Mouse (Mus musculus) 3134 (cell line): ENCODE measurements around the gene Ptk7.
A peak's percentile ranks its signal among the peaks of the same experiment; 100 is the strongest.

Experiments used
- DNase-seq: peaks from one replicate; pipeline ENCODE4 v3.0.0-alpha.2; 2011; ENCODE audit warnings: low spot score; ENCODE audit not compliant: insufficient read length; ENCODE audit errors: extremely low read depth

Ptk7 gene

DNA sequence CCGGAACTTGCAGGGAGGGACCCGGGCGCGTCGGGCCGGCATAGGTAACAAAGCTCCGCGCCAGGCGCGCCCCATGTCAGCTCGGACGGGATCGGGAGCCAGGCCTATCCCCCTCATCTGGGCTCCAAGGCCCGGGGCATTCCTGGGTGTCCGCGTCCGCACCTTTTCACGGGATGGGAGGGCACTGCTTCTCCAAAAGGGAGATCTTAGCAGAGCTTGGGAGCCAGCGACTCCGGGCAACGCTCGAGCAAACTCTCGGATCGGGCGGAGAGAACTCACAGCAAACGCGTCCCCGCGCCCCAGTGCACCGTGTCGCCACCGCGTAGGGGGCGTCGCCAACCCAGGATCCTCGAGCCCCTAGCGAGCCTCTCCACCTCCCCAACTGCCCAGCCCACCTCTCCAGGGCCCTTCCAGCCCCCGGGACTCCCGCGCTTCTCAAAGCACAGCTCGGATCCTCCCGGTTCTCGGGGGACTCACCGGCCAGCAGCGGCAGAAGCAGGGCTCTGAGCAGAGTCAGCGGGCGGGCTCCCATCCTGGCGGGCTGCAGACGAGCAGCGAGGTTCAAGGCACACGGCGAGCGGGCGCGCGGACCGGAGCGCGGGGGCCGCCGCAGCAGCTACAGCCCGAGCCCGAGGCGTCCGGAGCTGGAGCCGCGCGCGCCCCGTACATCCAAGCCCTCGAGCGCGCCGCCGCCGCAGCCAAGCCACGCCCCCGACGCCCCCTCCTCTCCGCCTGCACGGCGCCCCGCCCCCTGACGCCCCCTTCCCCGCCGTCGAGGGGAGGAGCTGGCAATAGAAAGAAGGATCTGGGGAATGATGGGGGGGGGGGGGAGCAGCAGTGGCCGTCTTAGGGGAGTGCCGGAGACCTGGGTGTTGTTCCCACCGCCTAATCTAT is at the start of gene Ptk7:
Ptk7 (minus strand) TSS at position 714 of the 894 bp plus-strand sequence.
- peak; percentile 75 for DNase-seq

DNA sequence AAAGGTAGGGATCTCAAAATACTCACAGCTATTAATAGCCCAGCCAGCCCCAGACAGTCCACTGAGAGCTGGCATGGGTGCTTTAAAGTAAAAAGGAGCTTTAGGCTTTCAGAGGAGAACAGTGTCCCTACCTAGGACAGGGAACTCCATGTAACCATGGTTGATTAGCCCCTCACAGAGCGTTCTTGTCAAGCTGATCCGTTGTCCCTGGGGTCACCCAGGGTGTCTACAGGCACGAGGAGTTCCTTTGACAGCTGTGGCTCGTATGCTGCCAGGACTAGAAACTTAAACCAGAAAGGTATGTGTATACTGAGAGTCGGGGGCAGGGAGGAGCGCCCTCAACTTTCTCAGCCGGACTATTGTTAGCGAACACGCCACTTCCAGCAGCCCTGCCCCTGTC is 49.6 kb upstream of the Ptk7 start:
- DNase-seq = no peak

DNA sequence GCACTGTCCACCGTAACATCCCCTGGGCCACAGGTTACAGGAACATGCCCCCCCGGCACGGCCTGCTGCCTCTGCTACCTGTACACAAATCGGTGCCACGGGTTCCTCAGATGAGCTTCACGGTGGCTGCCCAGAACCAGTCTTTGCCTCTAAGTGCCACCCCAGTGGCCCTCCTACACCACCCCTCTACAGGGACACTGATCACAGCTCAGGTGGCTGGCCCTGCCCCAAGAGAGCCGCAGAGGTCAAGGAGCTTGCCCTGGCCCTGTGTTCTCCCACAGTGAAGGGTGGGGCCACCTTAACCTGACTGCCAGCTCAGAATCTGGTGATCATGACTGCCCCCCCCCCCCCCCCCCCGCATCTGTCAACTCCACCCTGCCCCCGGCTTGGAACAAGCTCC is 49.1 kb upstream of the Ptk7 start, which contains the start of gene Mea1:
Mea1 (plus strand) TSS at position 378 of the 400 bp plus-strand sequence.
- DNase-seq = no peak

DNA sequence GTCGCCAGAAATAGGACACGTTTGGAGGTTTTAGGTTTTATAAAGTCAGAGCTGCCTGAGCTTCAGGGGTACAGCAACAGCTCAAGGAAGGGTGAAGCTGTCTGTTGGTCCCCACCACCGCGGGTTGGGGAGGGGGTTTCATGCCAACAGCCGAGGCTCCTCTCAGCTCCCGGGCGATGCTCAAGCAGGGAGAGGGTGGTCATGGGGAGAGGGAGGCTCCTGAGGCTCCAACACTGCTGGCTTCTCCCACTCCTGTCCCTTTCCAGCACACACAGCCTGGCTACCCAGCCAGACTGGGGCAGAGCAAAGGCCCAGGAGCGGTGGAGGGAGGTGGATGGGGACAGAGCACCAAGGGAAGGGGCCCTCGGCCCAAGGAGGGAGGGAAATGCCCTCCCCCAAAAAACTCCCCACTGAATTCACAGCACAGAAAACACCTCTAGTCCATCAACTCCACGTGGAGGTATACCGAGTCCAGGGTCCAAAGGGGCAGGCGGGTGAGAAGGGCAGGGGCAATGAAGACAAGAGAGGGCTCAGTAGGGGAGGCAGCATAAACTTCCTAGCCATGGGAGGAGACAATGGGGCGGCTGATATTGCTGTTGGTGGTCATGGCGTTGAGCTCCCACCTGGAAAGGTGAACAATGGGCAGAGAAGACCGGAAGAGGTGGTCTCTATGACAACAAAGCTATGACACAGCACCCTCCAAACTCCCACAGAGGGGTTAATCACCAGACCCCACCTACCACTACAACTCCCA is 45.4 kb upstream of the Ptk7 start:
- DNase-seq = no peak

DNA sequence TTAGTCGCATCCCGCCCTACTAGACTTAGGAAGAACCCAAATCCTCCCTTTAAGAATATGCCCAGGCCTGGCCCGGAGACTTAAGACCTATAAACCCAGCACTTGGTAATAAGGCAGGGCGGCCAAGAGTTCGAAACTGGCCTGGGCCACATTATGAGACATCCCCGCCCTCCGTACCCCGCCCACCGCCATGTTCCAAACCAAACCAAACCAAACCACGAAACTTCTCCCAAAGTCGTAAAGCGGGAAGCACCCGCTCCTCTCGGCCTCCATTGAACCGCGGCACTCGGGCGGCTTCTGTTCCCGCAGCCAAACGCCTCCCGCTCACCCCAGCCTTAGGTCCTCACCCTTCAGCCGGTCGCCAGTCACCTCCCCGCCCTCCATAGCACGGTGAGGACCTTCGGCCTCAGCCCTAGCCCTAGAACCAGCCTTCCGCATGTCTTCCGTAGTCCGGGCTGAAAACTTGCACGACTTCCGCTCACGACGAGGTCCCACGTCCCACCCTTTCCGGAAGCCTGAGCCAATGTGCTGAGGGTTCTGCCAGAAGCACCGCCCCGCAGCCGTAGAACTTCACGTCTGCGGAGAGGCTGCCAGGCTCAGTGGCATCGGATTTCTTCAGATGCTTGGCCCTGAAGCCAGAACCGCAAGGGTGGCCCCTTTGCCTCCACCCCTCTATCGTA is 44.7 kb upstream of the Ptk7 start, which contains the start of gene Rrp36:
Rrp36 (minus strand) TSS at position 503 of the 680 bp plus-strand sequence.
- peak; percentile 94 for DNase-seq

DNA sequence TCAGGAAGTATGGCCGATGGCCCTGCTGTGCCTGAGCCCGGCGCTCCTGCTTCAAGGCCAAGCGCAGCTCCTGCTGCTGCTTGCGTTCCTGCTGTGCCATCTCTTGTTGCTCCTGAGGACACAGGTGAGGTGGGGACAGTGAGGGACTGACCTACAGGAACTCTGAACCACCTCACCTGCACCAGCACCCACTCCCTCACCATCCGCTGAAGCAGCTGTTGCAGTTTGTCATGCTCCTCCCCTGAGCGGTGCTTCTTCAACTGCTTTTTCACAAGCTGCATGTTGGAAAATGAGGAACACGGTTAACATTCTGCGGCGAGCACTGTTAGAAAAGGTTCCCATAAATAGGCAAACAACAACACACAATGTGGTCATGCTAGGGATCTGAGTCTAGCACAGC is 40.6 kb upstream of the Ptk7 start:
- no peak for DNase-seq

DNA sequence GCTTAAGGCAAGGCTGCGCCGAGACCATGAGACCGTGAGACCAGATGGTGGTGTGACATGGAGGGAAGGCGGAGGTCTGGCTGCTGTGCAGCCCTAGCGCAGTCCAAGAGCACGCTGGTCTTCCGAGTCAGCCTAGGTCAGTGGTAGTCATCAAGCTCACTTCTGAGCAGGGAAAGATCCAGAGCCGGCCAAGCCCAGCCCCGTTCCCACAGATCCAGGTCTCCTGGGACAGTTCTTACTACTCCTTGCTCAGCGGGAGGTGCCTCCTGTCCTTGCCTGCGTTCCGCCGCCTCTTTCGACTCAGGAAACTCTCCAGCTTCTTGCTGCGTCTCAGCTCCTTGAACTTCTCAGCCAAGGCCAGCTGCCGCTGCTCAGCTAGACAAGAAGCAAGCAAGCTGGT is 38.4 kb upstream of the Ptk7 start:
- DNase-seq = no peak

DNA sequence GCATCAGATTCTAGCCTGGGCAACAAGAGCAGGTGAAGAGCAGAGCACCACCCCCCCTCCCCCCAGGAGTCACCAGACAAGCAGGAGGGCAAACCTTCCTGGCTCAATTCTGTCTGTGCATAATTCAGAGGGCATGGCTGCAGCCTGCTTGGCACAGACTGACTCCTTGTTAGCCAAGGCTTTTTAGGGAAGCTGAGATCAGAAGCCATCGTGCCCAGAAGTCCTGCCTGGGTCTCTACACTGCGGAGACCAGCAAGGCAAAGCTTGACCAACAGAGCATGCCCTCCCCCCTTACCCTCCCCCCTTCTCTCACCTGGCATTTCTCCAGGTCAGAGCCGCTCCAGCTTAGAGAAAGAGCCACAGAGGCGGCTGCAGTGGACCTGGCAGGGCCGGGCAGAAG is 33.4 kb upstream of the Ptk7 start:
- DNase-seq = no peak

DNA sequence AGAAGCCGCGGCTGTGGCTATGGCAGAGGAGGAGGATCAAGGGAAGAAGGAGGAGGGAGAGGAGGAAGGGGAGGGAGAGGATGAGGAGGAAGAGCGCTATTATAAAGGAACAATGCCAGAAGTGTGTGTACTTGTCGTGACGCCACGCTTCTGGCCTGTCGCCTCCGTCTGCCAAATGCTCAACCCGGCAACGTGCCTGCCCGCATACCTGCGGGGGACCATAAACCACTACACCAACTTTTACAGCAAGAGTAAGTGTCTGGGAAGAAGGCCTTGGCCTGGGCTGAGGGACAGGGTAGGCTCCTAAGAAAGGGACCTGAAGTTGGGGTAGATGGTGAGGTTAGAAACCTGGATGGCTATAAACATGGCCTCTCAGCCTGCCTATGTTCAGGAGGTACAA is 32.7 kb upstream of the Ptk7 start:
- DNase-seq = no peak

DNA sequence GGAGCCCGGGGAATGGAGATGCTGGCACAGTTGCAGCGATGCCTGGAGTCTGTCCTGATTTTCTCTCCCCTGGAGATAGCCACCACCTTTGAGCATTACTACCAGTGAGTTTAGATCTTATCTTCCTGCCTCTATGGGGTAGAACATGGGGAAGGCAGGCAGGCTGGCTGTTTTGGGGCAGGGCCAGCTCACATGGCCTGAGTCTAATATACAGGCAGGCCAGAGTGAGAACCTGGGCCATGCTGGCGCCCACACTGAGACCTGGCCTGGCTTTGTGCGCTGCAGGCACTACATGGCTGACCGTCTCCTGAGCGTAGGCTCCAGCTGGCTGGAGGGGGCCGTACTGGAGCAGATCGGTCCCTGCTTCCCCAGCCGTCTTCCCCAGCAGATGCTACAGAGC is 32.0 kb upstream of the Ptk7 start:
- DNase-seq = no peak

DNA sequence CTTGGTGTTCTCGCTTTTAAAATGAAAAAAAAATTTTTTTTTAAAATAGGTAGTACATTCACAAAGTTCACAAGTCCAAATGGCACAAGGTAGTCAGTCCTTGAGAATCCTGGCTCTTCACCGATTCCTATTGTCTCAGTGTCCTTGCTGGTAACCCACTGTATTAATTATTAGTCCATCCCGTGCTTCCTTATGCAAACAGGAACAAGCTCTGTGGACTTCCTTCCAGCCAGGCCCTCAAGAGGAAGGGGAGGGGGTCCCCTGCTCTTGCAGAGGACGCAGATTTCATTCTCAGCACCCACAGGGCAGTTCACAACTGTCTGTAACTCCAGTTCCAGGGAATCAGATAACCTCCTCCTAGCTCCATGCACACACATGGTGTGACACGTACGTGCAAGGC is 26.8 kb upstream of the Ptk7 start:
- no peak for DNase-seq

DNA sequence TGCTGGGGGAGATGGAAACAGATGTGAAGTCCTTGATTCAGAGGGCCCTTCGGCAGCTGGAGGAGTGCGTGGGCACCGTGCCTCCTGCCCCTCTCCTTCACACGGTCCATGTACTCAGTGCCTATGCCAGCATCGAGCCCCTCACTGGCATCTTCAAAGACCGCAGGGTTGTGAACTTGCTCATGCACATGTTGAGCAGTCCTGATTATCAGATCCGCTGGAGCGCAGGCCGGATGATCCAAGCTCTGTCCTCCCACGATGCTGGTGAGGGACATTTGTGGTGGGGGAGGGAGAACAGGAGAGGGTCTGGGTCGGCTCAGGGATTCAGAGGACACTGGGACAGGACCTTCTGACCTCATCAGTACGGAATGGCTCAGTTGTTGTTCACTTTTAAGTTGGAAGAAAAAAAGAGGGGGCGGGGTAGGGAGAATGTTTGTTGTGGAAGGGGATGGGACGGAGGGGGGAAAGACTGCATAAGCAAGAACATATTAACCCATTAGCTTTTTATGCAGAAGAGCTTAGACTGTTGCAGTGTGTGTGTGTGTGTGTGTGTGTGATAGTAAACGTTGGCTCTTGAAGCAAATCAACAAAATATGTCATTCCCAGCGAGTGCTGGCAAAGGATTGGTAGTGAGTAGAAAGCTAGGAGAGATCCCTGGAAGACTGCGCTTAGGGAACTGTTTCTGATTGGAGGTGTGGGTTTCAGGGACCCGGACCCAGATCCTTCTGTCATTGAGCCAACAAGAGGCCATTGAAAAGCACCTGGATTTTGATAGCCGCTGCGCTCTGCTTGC is 22.6 kb upstream of the Ptk7 start:
- no peak for DNase-seq

DNA sequence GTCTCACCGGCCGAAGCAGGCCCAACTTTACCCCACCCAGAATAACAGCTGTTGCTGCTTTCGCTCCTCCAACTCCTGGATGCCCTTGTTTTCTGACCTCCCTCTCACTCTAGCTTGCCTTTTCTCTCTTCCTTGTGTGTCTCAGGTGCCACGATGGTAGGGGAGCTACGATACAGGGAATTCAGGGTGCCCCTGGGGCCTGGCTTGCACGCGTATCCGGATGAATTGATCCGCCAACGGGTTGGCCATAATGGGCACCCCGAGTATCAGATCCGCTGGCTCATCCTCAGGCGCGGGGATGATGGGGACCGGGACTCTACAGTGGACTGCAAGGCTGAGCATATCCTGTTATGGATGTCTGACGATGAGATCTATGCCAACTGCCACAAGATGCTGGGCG is 22.0 kb upstream of the Ptk7 start:
- no peak for DNase-seq

DNA sequence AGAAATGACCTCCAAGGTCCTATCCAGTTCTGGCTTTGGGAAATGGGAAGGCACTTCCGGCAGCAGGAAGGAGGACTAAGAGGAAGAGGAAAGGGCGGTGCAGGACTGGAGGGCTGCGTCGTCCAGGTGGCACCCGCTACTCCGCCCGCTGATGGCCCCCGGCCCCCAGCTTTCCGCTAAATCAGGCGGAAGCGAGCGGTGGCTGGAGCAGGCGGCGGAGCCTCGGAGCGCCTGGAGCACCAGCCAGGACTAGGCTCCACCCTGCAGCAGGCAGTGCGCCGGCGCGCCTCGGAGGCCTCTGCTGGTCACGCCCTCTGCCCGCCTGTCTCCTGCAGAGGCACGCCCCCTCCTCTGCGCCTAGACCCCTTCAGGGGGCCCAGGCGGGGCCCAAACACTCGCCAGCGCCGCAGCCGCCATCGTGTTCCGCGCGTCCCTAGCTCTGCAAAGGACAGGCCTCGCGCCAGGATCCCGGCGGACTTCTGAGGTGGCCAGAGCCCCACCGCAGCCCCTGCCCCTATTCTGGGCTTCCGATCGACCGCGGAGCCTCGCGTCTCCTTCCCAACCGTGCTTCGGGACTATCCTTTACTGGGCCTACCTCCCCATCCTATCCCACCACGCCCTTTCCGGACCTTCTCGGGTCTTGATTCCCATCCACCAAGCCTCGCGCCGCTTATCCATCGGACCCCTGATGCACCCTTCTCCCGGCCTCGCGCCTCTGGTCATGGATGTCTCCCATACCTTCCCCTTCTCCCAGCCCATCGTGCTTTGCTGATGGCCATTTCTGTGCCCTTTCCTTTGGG is 21.1 kb upstream of the Ptk7 start, which contains the start of gene Cul7:
Cul7 (plus strand) TSS at position 106 of the 800 bp plus-strand sequence.
- peak; percentile 80 for DNase-seq

DNA sequence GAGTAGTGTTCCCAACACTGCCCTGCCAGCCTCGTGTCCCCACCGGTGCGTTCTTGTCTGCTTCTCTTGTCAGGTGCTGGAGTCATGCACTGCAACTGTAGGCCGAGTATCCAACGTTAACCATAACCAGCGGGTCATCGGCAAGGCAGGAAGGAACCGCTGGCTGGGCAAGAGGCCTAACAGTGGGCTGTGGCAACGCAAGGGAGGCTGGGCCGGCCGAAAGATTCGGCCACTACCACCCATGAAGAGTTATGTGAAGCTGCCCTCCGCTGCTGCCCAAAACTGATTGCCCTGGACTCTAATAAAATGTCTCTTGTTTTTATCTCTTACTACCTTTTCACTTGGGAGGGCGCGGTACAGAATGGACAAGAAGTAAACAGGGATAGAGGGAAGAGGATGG is 20.5 kb upstream of the Ptk7 start:
- no peak for DNase-seq

DNA sequence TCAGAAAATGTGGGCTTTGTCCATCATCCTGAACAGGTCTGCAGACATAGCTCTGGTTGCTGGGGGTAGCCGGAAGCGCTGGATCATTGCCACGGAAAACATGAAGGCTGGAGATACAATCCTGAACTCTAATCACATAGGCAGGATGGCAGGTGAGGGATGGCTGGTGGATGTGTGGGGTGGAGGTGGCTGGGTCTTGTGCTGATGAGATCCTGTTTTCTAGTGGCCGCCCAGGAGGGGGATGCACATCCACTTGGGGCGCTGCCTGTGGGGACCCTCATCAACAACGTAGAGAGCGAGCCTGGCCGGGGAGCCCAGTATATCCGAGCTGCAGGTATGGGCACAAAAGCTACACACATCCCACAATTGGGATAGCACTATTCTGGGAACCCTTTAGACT is 19.1 kb upstream of the Ptk7 start:
- no peak for DNase-seq

DNA sequence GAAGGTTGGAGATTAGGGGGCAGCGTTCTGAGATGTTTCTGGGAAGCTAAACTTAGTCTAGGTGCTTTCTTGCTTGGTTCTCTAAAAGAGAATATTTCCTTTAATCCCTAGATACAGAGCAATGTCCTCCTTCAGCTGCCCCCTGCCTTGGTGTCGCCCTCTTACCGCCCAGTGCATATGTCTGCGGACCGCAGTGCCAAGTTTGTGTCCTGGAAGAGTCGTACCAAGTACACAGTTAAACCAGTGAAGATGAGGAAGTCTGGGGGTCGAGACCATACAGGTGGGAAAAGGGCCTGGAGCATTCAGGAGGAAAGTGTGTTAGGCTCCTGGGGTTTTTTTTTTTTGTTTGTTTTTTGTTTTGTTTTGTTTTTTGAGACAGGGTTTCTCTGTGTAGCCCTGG is 18.0 kb upstream of the Ptk7 start:
- DNase-seq = no peak

DNA sequence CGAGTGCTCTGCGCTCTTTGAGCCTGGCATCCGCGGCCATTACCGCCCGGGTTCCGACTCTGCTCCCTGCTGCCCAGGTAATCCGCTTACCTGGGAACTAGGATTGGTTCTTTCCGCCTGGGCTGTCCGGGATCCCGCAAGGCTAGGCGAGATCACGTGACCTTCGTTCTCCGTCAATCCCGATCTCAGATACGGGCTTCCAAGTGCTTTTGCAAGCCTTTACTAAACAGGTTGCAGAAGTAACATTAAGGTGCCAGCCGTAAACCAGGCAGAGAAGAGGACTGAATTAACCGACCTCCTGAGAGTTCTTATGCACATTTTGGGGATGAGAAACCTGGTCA is 17.0 kb upstream of the Ptk7 start:
- no peak for DNase-seq

DNA sequence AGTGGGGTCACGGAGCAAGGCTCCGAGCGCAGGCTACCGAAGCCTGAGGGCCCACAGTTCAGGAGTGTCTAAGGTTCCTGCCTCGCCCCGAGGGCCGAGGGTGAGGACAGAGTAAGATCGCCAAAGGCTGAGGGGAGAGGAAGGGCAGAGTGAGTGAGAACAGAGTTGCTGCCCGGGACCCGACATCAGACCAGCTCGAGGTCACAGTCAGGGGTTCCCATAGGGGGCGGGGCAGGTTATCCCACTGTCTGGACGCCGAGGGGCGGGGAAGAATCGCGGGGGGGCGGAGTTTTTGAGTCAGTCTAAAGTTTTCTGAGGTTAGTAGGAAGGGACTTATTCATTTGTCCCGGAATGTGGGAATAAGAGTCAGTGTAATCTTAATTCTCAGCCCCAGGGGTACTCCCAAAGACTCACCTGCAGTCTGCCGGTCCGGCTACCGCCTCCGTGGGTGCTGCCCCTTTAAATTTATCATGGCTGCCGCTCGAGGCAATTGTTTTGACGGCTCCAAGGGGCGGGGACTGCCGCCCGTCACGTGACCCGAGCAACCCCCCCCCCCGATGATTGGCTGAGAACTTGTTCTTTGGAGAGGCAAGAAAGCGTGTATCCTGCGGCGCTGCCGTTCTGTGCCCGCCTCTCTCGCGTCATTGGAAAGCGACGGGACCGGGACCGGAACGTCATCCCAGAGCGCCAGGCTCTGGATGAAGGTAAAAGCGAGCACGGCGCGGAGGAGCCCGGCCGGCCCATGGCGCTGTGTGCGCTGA is 16.4 kb upstream of the Ptk7 start, which contains the start of the genes Klc4 and Mrpl2:
Klc4 (minus strand) TSS at position 462 of the 761 bp plus-strand sequence.
Mrpl2 (plus strand) TSS at position 669 of the 761 bp plus-strand sequence.
- peak; percentile 100 for DNase-seq
